Mouse (Mus musculus) thymus, adult 2 months (tissue): Measurements from ENCODE around the gene Ubtd1.

Experiments used
- CTCF ChIP-seq: fragments of 200-500 bp; IDR thresholded peaks from 2 replicates; pipeline ENCODE4 v1.5.1; 2012; ENCODE audit warnings: mild to moderate bottlenecking, control low read depth, low read length, moderate library complexity, borderline replicate concordance; ENCODE audit not compliant: control insufficient read depth, poor library complexity, insufficient read depth; ENCODE audit errors: extremely low read depth
- POLR2A ChIP-seq: fragments of 200-500 bp; IDR thresholded peaks from 2 replicates; pipeline ENCODE4 v1.6.1; 2012; ENCODE audit warnings: mild to moderate bottlenecking, low read length, control low read depth, moderate library complexity; ENCODE audit not compliant: control insufficient read depth, poor library complexity, insufficient read depth; ENCODE audit errors: extremely low read depth

DNA sequence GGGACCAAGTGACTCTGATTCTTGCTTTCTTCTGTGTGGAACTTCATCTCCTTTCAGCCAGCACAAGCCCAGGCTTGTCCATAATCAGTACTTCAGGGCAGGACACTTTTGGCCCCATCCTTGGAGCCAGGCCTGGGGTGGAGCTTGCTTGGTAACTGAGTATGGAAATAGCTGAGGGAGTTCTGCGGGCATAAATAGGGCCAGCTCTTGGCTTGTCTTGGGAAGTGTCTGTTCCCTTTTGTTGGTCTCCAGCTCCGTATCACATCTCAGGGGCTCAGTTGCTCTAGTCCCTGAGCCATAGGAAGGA, 40.9 kb downstream of the Ubtd1 start:
- TF ChIP-seq CTCF, result no peak
- TF ChIP-seq POLR2A, result no peak
